Mouse (Mus musculus): ENCODE data around the gene Map3k5.
"Not testable (repeated sequence)": the region's sequence is repeated elsewhere in the genome, so short reads cannot be mapped to it uniquely, and the experiment has no call there.

Gene Map3k5

DNA sequence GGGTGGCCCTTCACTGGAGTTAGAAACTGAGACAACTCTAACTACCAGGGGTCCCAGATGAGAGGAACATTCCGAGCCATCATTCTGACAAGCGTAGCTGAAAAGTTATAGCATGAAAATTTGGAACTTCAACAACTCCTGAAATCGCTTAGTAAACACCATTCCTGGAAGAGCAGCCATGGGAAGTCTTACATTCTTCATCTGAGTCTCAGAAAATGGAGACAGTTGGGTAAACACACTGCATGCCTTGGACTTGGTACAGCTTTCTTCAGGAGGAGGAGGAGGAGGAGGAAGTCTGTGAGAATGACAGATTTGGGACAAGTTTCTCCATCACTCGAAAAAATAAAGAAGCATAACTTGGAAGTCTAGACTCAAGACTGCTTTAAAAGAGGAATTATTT, 29.8 kb downstream of the Map3k5 start:
- DNase-seq (ENCODE audit: inconsistent ontology term), result no peak

DNA sequence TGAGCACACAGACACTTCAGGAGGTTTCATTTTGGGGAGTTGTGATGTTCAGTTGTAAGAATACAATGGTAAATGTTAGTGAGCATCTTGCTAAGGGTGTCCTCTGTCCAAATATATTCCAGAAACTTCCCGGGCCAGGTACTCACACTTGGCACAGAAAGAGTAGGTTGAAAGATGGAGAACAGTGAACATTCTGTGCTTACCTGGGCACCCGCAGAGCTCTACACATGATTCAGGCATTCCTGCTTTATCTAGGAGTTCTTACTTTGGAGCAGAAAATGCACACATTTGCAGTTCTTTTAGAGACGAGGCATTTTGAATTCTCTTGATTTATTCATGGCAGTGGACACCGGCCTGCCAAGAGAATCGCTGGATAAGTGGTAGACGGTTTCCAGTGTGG, 32.3 kb downstream of the Map3k5 start:
- DNase-seq (ENCODE audit: inconsistent ontology term), result no peak

DNA sequence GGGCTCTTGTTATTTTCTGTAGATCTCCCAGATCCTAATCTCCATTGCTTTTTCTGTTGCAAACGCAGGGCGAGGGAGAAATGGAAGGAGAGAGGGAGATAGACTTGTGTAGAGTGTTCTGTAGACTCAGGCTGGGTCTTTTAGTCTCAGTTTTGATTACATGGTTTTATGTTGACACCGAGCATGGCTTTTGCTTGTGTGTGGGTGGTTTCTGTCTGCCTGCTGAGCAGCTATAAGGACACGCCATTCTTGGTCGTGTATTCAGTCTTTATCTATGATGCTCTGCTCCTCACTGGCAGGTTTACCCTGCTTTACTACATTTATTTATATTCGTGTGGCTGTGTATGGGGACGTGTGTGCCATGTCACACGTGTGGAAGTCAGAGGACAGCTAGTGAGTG, 34.2 kb downstream of the Map3k5 start:
- no peak for DNase-seq (ENCODE audit: inconsistent ontology term)

DNA sequence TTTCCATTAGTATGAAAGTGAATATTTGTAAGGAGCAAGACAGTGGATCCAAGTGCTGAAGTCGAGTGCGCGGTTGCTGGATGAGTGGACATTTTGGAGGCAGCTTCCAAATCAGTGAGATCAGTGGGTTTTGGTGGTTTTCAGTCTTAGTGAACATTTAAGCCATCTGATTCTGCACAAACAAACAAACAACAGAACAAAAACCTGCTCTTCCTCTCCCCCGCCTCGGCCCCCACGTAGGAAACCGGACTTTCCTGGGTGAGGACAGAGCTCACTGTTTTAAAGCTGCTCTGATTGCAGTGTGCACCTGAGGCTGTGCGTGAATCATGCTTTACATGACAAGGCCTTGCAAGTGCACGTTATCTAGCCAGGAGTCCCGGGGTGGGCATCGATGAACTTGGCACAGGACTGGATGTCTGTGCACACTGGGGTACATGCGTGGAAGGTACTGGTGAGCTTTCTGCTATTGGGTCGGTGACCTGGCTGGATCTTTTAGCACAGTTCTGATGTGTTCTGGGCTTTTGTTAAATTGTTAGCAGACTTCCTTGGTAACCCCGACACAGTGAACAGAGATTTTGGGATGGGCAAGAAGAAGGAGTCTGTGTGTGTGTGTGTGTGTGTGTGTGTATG, 35.7 kb downstream of the Map3k5 start:
- DNase-seq (ENCODE audit: inconsistent ontology term), result peak; percentile 55

DNA sequence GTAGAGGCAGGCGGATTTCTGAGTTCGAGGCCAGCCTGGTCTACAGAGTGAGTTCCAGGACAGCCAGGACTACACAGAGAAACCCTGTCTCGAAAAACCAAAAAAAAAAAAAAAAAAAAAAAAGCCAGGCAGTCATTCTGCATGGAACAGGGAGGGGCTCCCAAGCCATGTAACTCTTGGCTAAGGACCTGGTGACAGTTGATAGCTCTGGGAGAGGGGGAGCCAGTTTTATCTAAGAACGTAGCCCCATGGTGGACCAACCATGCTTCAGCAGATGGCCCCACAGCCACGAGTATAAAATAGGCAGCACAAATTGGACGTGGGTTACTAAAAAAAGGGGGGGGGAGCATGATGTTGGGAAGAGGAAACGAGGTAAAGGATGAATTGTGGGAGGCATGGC, 37.2 kb downstream of the Map3k5 start:
- DNase-seq (ENCODE audit: inconsistent ontology term), result not testable (repeated sequence)

DNA sequence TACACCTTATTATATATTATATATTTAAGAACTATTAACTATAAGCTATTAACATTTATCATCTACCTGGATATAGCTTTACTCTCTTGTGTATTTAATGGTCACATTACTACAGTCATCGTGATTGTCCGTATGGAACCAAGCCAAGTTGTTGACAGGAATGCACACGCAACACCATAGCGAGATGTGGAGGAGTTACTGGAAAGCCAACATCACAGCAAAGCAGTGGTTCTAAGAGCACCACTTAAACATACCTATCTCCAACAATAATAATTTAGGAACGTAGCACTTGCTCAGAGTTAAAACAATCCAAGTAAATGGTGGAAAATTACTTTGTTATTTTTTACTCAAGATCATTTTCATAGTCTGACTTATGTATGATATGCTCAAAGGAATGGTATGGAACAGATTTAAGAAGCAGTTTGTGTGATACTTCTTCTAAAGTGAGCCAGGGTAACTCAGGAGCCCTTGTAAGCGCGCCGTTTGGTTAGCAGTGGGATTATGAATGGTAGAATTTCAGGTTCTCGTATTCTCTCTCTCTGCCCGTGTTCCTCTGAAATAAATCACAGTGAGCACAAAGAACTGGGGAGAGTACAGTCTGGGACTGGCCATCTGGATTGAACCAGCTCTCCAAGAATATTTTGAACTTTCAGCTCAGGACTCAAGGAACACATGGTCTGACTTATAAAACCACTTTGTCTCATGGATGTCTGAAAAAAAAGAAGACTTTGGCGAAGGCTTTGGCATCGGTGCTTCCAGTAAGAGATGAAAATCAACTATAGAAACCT, 39.2 kb downstream of the Map3k5 start:
- DNase-seq (ENCODE audit: inconsistent ontology term), result no peak

DNA sequence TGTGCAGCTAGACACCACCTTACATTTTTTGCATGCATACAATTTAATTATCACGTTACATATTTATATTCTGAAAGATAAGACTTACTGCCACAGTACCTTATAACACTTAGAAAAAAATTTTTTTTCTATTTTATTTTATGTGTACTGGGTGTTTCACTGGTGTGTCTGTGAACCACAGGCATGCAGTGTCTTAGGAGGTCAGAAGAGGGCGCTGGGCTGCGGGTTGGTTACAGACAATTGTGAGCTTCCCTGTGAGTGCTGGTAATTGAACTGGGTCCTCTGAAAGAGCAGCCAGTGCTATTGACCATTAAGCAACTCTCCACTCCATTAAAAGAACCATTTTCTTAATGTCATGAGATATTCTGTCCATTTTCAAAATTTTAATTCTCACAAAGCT, 43.3 kb downstream of the Map3k5 start:
- DNase-seq (ENCODE audit: inconsistent ontology term), result no peak

DNA sequence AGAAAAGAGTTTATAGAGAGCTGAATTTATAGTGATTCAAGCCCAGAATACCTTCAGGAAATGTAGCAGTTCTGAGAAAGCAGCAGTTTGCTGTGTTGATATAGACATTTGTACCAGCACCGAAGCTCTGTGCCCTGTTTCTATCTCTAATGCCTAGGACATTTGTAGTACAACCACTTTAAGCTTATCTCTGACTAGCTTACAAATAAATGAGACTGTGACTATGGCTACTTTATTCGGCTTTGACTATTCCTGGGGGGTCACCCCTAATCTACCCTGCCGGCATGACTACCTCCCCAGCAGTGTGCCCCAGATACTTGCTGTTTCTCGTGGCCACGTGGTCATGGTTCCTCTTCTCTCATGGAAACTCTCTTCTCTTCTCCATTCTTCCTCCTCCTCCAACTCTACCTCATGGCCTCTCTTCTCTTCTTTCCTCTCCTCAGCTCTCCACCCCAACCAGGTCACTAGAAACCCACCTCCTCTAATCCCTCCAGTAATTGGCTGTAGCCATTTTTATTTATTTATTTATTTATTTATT, 44.5 kb downstream of the Map3k5 start:
- no peak for DNase-seq (ENCODE audit: inconsistent ontology term)

DNA sequence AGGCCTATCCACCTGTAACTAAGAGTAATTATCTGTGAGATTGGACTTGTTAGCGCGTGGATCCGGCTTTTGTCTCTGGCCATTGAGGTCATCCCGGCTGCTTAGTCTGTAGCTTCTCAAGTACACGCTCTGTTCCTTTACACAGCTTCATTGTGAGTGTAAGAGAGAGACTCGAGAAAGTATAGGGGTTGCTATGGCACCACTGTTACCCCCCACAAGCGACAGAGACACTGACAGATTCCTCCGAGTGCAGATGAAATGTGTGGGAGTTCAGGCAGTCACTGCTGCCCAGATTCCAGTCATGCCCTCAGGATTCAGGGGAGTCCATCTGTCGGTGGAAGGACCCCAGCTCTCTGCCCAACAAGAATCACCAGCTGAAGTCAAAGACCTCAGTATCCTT, 53.5 kb downstream of the Map3k5 start:
- no peak for DNase-seq (ENCODE audit: inconsistent ontology term)

DNA sequence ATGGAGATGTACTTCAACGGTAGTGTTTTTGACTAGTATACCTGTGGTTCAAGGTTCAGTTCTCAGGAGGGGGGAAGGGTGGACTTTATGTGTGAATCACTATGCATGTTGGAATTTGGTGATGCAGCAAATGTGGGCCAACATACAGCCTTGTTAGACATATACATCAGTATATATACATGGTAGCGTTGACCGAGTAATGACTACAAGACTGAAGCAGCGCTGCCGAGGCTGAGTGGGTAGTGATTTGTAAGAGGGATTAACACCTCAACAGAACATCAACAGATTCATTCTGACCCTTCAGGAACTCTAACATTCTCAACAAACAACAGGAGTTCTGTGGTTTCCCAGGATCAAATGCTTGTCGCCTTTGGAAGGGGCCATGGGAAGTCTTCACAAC, 55.7 kb downstream of the Map3k5 start:
- DNase-seq (ENCODE audit: inconsistent ontology term), result no peak

DNA sequence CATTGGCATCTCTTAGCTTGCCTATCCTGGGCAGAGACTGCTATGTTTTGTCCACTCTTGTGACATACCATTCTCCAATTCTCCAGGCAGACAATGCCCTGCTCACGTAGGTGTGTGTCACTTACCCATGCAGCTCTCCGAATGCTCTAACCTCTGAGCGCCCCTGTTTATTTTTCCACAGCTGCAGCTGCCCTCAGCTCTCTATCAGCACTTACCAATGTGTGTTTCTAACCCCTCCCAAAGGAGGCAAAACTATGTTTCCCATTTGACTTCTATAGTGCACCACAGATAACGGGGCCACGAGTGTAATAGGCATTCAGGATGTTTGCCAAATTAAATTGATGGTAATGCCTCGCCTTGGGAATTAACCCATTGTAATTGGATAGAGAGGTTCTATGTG, 56.4 kb downstream of the Map3k5 start:
- no peak for DNase-seq (ENCODE audit: inconsistent ontology term)

DNA sequence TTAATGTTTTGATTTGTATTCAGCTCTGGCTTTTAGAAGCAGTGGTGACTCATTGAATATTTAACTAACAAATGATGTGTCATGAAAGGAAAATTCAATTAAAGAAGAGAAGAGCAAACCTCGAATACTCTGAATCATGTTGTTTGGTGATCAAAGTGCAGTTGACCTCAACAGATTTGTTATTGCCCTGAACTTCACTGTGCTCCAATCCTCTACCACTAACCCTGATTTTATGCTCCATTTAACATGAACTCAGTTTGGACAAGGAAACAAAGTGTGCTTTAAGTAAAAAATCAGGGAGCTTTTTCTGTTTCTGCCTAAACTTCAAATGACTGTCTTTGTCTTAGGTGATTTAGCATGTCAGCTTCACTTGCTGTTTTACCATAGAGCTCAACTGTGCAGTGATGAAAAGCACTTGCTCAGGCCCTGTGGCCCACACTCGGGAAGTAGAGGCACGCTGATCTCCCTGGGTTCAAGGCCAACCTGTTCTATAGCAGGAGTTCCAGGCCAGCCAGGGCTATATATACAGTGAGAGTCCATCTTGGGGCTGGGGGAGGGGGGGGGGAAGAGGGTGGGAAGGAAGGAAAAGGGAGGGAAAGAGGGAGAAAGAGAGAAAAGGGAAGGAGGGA, 57.1 kb downstream of the Map3k5 start:
- DNase-seq (ENCODE audit: inconsistent ontology term), result peak; percentile 96

DNA sequence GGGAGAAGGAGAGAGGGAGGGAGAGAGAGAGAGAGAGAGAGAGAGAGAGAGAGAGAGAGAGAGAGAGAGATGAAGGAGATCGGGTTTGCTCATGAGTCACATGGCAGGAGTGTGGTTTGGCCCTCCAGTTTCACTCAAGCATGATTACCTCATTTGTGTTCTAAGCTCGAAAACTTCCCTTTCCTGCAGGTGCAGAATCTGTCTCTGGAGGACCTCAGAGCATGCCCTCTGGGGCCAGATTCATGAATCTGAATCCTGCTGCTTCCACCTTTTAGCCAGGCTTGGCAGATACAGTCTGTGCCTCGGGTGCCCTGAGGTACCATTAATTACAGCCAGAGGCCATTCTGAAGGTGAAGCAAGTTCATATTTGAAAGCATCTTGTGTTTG, 57.6 kb downstream of the Map3k5 start:
- peak; percentile 80 for DNase-seq (ENCODE audit: inconsistent ontology term)

DNA sequence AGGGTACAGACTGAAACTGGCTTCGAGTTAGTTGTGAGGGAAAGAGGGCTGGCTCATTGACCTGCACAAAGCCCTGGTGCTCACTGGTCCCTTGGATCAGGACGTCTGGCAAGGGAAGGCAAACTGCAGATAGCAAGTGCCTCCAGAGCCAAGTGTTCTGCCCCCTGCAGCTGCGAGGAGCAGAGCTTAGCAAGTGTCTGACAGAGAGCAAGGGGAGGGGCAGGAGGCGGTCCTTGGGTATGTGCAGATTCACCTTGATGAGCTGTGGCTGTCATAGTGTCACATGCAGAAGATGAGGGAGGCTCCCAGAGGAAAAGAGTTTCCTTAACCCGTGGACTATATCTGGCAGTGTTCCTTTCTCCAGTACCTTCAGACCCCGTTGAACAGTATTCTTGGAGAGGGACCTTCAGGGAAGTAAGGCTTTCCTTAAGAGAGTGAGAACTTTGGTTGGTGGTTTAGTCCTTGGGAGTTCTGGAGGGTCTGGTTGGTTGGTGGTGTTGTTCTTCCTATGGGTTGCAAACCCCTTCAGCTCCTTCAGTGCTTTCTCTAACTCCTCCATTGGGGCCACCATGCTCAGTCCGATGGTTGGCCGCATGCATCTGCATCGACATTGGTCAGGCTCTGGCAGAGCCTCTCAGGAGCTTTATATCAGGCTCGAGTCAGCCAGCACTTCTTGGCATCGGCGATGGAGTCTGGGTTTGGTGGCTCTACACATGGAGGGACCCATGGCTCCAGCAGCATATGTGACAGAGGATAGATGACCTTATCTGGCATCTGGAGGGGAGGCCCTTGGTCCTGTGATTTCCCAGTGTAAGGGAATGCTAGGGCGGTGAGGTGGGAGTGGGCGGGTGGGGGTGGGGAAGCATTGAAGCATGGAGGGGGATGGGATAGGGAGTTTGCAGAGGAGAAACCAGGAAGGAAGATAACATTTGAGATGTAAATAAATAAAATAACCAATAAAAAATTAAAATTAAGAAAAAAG, 60.5 kb downstream of the Map3k5 start:
- DNase-seq (ENCODE audit: inconsistent ontology term), result no peak

DNA sequence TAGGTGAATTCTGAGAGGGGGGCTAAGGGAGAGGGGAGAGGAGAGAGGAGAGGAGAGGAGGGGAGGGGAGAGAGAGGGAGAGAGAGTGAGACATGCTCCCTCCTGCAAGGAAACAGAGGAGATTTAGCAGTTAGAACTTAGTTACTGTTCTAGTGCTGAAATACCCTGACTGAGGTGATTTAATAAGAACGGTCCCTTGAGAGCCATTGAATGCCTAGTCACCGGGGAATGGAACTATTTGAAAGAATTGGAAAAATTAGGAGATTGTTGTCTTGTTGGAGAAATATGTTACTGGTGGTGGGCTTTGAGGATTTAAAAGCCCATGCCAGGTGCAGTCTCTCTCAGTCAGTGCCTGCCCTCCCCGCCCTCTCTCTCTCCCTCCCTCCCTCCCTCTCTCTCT, 61.9 kb downstream of the Map3k5 start:
- no peak for DNase-seq (ENCODE audit: inconsistent ontology term)

DNA sequence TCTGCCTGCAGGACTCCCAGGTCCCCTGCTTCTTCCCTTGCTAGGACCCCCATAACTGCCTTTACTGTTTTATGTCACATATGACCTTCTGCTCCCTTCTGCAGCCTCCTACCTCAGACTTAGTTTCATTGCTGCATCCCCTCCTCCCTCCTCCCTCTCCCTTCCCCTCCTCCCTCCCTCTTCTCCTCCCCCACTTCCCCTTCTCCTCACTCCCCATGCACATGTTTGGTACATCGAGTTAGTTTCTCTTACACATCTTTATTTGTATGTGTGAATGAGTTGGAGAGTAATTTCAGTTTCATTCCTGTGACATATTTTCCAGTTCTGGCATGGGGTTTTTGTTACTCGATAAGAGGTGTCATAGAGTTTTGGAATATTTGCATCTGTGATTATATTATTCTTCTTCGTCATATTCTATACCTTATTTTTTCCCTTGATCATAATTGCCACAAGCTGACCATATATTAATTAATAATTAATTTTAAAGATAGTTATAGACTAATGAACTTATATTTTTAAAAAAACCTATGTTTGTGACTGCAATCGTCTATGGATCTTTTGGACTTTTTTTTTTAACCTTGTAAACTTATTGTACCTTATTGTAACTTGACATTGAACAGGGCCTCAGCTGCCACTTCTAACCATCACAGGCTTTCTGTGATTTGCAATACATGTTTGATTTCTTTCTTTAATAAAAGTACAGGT, 65.6 kb downstream of the Map3k5 start:
- DNase-seq (ENCODE audit: inconsistent ontology term), result no peak

DNA sequence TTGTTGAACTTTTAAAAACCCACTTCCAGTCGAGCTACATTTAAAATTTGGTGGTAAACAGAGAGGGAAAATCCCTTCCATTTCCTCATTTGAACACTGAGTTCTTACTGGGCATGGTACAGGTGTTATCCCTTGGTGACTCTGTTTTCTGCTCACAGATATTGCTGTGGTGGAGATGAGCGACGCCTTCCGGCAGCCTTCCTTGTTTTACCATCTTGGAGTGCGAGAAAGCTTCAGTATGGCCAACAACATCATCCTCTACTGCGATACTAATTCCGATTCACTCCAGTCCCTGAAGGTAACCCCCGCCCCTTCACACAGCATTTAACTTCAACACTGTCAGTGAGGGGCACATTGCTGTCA, 66.1 kb downstream of the Map3k5 start:
- DNase-seq (ENCODE audit: inconsistent ontology term), result no peak

DNA sequence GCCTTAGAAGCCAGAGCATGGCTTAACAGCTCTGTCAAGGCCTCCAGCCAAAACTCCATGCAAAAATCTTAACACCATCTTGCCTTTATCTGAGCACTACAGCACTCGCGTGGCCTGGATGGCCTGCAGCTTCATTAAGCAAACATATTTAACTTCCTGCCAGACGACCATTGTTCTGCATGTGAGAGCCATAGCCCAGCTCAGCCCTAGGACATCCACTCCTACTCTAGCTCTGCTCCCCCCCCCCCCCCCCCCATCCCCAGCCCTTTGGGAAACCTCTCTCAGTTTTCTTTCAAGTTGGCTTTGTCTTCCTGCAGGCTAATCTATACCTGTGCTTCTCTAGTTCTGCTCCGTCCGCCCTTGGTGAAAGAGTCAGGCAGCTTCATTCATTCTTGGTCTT, 67.7 kb downstream of the Map3k5 start:
- no peak for DNase-seq (ENCODE audit: inconsistent ontology term)

DNA sequence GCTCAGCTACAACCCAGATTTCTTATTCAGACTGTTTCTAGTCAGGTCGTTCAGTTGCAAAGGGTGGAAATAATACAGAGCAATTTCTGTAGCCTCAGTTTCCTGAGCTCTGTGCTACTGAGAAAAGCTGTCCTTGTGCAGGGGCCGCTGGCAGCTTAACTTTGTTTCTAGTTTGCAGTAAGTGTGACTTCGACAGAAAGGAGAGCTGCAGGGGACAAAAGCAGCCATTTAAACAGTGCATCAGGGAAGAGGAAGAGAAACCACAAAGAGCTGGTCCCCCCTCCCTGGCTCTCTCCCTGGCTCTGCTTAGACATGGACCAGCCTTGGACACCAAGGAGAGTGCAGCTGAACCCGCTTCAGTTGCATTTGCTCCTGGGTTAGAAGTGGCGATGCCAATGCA, 68.7 kb downstream of the Map3k5 start:
- no peak for DNase-seq (ENCODE audit: inconsistent ontology term)

DNA sequence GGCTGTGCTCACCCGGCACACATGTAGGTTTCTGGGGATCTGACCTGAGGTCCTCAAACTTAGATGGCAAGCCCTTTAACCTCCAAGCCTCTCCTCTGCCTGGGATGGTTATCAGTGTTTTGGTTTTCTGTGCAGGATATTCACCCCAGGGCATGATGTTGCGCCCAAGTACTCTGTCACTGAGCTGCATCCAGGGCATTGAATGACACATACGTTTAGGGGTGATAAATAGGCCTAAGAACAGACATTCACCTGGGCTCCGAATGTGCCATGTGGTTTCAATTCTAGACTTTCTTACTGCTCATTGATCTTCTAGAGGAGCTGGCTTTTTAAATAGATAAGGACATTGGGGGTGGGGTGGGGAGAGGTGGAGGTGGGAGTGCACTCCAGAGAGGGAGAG, 70.5 kb downstream of the Map3k5 start:
- DNase-seq (ENCODE audit: inconsistent ontology term), result no peak

DNA sequence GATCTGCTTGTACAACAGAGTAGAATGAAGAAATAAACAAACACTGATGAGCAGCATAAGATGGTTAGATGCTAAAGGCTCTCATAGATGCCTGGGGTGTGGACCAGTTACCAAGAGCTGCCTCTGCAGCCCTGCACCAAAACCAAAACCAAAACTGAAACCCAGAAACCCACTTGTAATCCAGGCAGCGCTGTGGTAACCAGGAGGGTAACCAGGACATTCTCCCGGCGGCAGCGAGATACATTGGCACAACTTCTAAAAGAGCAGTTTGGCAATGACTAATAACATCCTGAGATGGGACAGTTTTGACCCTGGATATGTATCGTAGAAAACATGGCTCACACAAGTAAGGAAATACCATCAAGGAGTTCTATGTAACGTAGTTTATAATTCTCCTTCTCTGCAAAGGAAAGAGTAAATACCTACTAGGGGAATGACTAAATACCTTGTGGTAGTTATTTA, 71.2 kb downstream of the Map3k5 start:
- DNase-seq (ENCODE audit: inconsistent ontology term), result peak; percentile 27

Measured in Muller cell, postnatal 12 days (primary cell).